Mouse (Mus musculus) olfactory bulb, adult 2 months (tissue): ENCODE results near the gene Sphk2.

Experiments used
- CTCF ChIP-seq: fragments of 200-500 bp; IDR thresholded peaks from 2 replicates; pipeline ENCODE4 v1.5.1; 2012; ENCODE audit warnings: low read depth, mild to moderate bottlenecking, low read length, moderate library complexity; ENCODE audit not compliant: insufficient read depth
- POLR2A ChIP-seq: fragments of 200-500 bp; IDR thresholded peaks from 2 replicates; pipeline ENCODE4 v1.6.1; 2012; ENCODE audit warnings: mild to moderate bottlenecking, low read depth, low read length, moderate library complexity; ENCODE audit not compliant: insufficient read depth

DNA sequence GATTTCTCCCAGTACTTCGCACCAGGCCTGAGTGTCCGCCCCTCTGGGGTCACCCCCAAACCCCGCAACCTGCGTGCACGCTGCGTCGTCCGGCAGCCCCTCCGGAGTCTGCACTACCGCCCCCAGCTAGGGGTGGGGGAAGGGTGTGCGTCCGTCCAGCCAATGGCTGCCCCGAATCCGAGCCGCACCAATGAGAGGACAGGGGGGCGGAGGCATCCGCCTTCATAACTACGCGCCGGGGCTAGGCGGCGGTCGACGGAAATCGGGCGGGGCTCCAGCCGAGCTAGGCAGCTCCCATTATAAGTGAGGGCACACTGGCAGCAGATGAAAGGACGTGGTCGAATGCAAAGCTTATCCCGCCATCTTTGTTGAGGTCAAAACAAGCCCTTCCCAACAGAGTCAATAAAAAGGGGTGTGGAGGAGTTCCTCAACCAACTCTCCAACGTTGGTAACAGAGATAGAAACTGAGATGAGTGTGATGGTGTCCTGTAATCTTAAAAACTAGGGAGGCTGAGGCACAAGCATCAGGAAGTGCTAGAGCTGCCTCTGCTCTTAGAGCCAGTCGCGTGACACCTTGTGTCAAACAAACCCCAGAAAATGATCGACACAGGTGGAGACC, 2.6 kb downstream of the Sphk2 start, which contains the start of gene Rpl18:
- TF ChIP-seq CTCF (no peak), POLR2A (peak; percentile 51; the same call in 1 of the 2 replicates)
